ENCODE assay signal across 8 mouse cellular contexts in genomic region chr2:166806173-166806705, GRCm38 (mm10). TPM values are rescaled to one million over a fixed set of nuclear protein-coding genes. Genes with fewer than 3 reads are reported as not detected.
DNase-seq lines count a peak whose midpoint lies in the region; ATAC-seq and TF ChIP-seq lines count a peak whose summit lies in the region.

No protein-coding gene starts in this region.

- no peak for DNase-seq in cerebellum, adult 18-20 months
- DNase-seq in 3T3-L1 (ENCODE audit: low read depth, low spot score): peak; percentile 68
- no peak for DNase-seq in liver, embryonic 11.5 days (ENCODE audit: low spot score)
- DNase-seq in stomach, postnatal 0 days (ENCODE audit: low spot score): no peak
- no peak for DNase-seq in cerebellum, postnatal 10 days
- no peak for DNase-seq in right cerebral cortex, adult 18-20 months

- no peaks in the 10 kb centered on the region for H3K27me3 ChIP-seq in liver, embryonic 11.5 days (replicated peaks; ENCODE audit: control insufficient read depth, insufficient read depth, low read length)
- H3K27me3 ChIP-seq in stomach, postnatal 0 days (ENCODE audit: control insufficient read depth, insufficient read depth, low read length): no peaks in the 10 kb centered on the region

- TF ChIP-seq CTCF in stomach, postnatal 0 days (IDR thresholded peaks at IDR 0.05; ENCODE audit: low read depth): no peak

- H3K4me2 ChIP-seq in liver, embryonic 11.5 days: peak overlapping the region; percentile 67
- peak overlapping the region; percentile 94 for H3K4me2 ChIP-seq in stomach, postnatal 0 days (replicated peaks; ENCODE audit: low read depth)

- H3K36me3 ChIP-seq in liver, embryonic 11.5 days (ENCODE audit: control insufficient read depth, insufficient read depth, low read length): no peaks in the 10 kb centered on the region
- H3K36me3 ChIP-seq in stomach, postnatal 0 days (ENCODE audit: control insufficient read depth, insufficient read depth, low read length): no peaks in the 10 kb centered on the region

- WGBS in liver, embryonic 11.5 days: 13% methylated on average over 14 of the region's 14 CpGs
- WGBS in stomach, postnatal 0 days: 13% methylated on average over 14 of the region's 14 CpGs

- peaks cover 18% of the 10 kb centered on the region for H3K4me1 ChIP-seq in liver, embryonic 11.5 days (replicated peaks; ENCODE audit: control insufficient read depth, insufficient read depth, low read length)
- H3K4me1 ChIP-seq in stomach, postnatal 0 days (replicated peaks; ENCODE audit: control insufficient read depth, insufficient read depth): 0 out of 2 replicates have a peak, but pooled peaks cover 4% of the 10 kb centered on the region

- no peak for TF ChIP-seq EP300 in stomach, postnatal 0 days (optimal IDR thresholded peaks at IDR 0.05)

- peak overlapping the region; percentile 91 for H3K4me3 ChIP-seq in liver, embryonic 11.5 days (ENCODE audit: low read depth, low read length)
- peak overlapping the region; percentile 88 for H3K4me3 ChIP-seq in stomach, postnatal 0 days (ENCODE audit: low read depth, low read length)

- peak overlapping the region; percentile 92 for H3K9ac ChIP-seq in liver, embryonic 11.5 days (ENCODE audit: low read depth, low read length)
- peak overlapping the region; percentile 93 for H3K9ac ChIP-seq in stomach, postnatal 0 days (ENCODE audit: low read length)

- ATAC-seq in cerebellum, adult (ENCODE audit: insufficient number of reproducible peaks, low FRiP score, low TSS enrichment): 0 out of 2 replicates have a peak, but pooled peaks have one; percentile 16
- ATAC-seq in erythroid progenitor cell, adult 5-6 weeks (replicated peaks; ENCODE audit: low FRiP score, poor library complexity, severe bottlenecking): peak; percentile 69
- ATAC-seq in liver, embryonic 11.5 days (replicated peaks; ENCODE audit: low FRiP score): peak; percentile 37
- no peak; the same call in 1 of the 2 replicates for ATAC-seq in stomach, postnatal 0 days (ENCODE audit: low FRiP score, low TSS enrichment)

- no peaks in the 10 kb centered on the region for H3K9me3 ChIP-seq in liver, embryonic 11.5 days (ENCODE audit: control insufficient read depth, low read length)
- H3K9me3 ChIP-seq in stomach, postnatal 0 days (ENCODE audit: control insufficient read depth, low read length): no peaks in the 10 kb centered on the region

- H3K27ac ChIP-seq in liver, embryonic 11.5 days (ENCODE audit: low read depth, low read length): peak overlapping the region; percentile 77; the same call in 1 of the 2 replicates
- H3K27ac ChIP-seq in stomach, postnatal 0 days (replicated peaks): peak overlapping the region; percentile 93

RNA-seq across cellular contexts. Expression of gene Arfgef2, which starts 0.9 kb away (rescaled TPM):
- 7.1 and 11.9 TPM in 2 replicates for total RNA-seq in erythroid progenitor cell, adult 5-6 weeks (2015; ENCODE audit: low replicate concordance)
- 16.3 and 19.1 TPM in 2 replicates for total RNA-seq in erythroid progenitor cell, adult 5-6 weeks (2017; ENCODE audit: low replicate concordance)
- 11.3 and 12.7 TPM in 2 replicates for polyA plus RNA-seq in liver, embryonic 11.5 days (2014; fragmentation: Nextera tagmentation; extraction: Ambion mirVana)
- polyA plus RNA-seq in stomach, postnatal 0 days (2015; fragmentation: Nextera tagmentation; extraction: Ambion mirVana): 3.1 and 3.9 TPM in 2 replicates

RNA-seq across cellular contexts. Expression of gene Trp53rkb, which starts 13.9 kb away (rescaled TPM):
- 0.72 and 2.5 TPM in 2 replicates for total RNA-seq in erythroid progenitor cell, adult 5-6 weeks (2015; ENCODE audit: low replicate concordance)
- total RNA-seq in erythroid progenitor cell, adult 5-6 weeks (2017; ENCODE audit: low replicate concordance): 0.51 TPM in 1 of 2 replicates, not detected in the other
- polyA plus RNA-seq in liver, embryonic 11.5 days (2014; fragmentation: Nextera tagmentation; extraction: Ambion mirVana): 7.6 and 9.5 TPM in 2 replicates
- 3.8 and 4.8 TPM in 2 replicates for polyA plus RNA-seq in stomach, postnatal 0 days (2015; fragmentation: Nextera tagmentation; extraction: Ambion mirVana)
